Mouse (Mus musculus): ENCODE data around the gene Dusp22. TPM values are rescaled to one million over a fixed set of nuclear protein-coding genes. Genes with fewer than 3 reads are reported as not detected.

Gene Dusp22
- polyA plus RNA-seq, 1 experiment from 2014 or later = 6.7 TPM

- no peaks in the 10 kb centered on the region for H3K36me3 ChIP-seq
- H3K27ac ChIP-seq = no peak overlapping the region
- no peak overlapping the region for H3K4me2 ChIP-seq
- no peaks in the 10 kb centered on the region for H3K9me3 ChIP-seq (replicated peaks)
- H3K27me3 ChIP-seq (replicated peaks) = peaks cover 32% of the 10 kb centered on the region
- H3K9ac ChIP-seq = no peak overlapping the region
- WGBS (ENCODE audit: insufficient replicate concordance) = 40% methylated on average over 3 of the region's 3 CpGs
- no peak for ATAC-seq
- no peak overlapping the region for H3K4me3 ChIP-seq
- H3K4me1 ChIP-seq = no peaks in the 10 kb centered on the region
Measured at GRCm38 (mm10) chr13:30755577-30755976, 95.8 kb downstream of the Dusp22 start.

- no peak for ATAC-seq
- H3K36me3 ChIP-seq = no peaks in the 10 kb centered on the region
- 59% methylated on average over 9 of the region's 9 CpGs for WGBS (ENCODE audit: insufficient replicate concordance)
- no peak overlapping the region for H3K4me3 ChIP-seq
- H3K4me2 ChIP-seq = no peak overlapping the region
- H3K27me3 ChIP-seq (replicated peaks) = peaks cover 27% of the 10 kb centered on the region
- no peak overlapping the region for H3K27ac ChIP-seq
- H3K9ac ChIP-seq = no peak overlapping the region
- H3K9me3 ChIP-seq (replicated peaks) = no peaks in the 10 kb centered on the region
- H3K4me1 ChIP-seq = no peaks in the 10 kb centered on the region
Measured at GRCm38 (mm10) chr13:30755998-30756639, 96.3 kb downstream of the Dusp22 start.

GRCm38 (mm10) chr13:30757264-30757900 is 97.6 kb downstream of the Dusp22 start:
- Histone ChIP-seq H3K27ac (no peak overlapping the region), H3K4me2 (no peak overlapping the region), H3K9ac (no peak overlapping the region), H3K36me3 (no peaks in the 10 kb centered on the region), H3K9me3 (replicated peaks) (no peaks in the 10 kb centered on the region), H3K27me3 (replicated peaks) (peaks cover 14% of the 10 kb centered on the region; the same call in 1 of the 2 replicates), H3K4me3 (no peak overlapping the region), H3K4me1 (no peaks in the 10 kb centered on the region)
- no peak for ATAC-seq
- 66% methylated on average over 14 of the region's 14 CpGs for WGBS (ENCODE audit: insufficient replicate concordance)

GRCm38 (mm10) chr13:30758789-30759381 is 99.1 kb downstream of the Dusp22 start:
- no peaks in the 10 kb centered on the region for H3K4me1 ChIP-seq
- no peak overlapping the region for H3K9ac ChIP-seq
- no peaks in the 10 kb centered on the region for H3K36me3 ChIP-seq
- H3K9me3 ChIP-seq (replicated peaks) = no peaks in the 10 kb centered on the region
- H3K4me2 ChIP-seq = no peak overlapping the region
- WGBS (ENCODE audit: insufficient replicate concordance) = 75% methylated on average over 11 of the region's 11 CpGs
- peaks cover 4% of the 10 kb centered on the region; the same call in 1 of the 2 replicates for H3K27me3 ChIP-seq (replicated peaks)
- no peak for ATAC-seq
- no peak overlapping the region for H3K4me3 ChIP-seq
- H3K27ac ChIP-seq = no peak overlapping the region

- Histone ChIP-seq H3K36me3 (no peaks in the 10 kb centered on the region), H3K4me3 (no peak overlapping the region), H3K4me1 (no peaks in the 10 kb centered on the region), H3K9ac (no peak overlapping the region), H3K4me2 (no peak overlapping the region), H3K9me3 (replicated peaks) (no peaks in the 10 kb centered on the region), H3K27me3 (replicated peaks) (no peaks in the 10 kb centered on the region; the same call in 1 of the 2 replicates), H3K27ac (no peak overlapping the region)
- no peak for ATAC-seq
- 44% methylated on average over 3 of the region's 3 CpGs for WGBS (ENCODE audit: insufficient replicate concordance)
Measured at GRCm38 (mm10) chr13:30760374-30761090, 100.7 kb downstream of the Dusp22 start.

Other genes with a start within 250 kb of the Dusp22 start
- gene Uqcrfs1, start 114.6 kb upstream of the Dusp22 start, polyA plus RNA-seq (2016; fragmentation: Nextera tagmentation; extraction: Ambion mirVana) = 200 and 202 TPM in 2 replicates
- 0.05 TPM in 1 of 2 replicates, not detected in the other for gene Irf4, start 89.2 kb downstream of the Dusp22 start, polyA plus RNA-seq (2016; fragmentation: Nextera tagmentation; extraction: Ambion mirVana)